Comparison of ENCODE assay signal across 18 mouse cellular contexts in the genomic region with DNA sequence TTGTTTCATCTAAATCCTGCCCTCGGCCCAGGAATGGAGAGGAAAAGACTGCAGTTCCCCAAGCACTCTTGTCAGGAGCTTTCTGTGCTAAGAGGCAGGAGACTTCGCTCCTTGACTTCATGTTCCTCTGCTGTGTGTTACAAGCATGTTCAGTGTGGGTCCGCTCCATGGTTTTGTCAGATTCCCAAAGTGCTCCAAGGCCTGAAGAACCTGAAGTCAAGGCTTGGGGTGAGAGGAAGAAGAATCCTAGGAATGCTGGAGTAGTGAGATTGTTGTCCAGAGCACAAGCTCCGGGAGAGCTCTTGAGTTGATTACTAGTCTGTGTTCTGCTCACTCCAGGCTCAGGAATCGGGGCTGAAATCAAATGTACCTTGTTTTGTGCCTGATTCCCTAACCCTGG. TPM values are rescaled to one million over a fixed set of nuclear protein-coding genes. Genes with fewer than 3 reads are reported as not detected.
DNase-seq lines count a peak whose midpoint lies in the region; ATAC-seq and TF ChIP-seq lines count a peak whose summit lies in the region.
"Had no signal": no experiment of that assay in that cellular context is flagged by ENCODE, and none has a peak within 500 bp of the region (broad histone marks: within the 10 kb centered on the region; RNA-seq: fewer than 3 reads in every experiment).

No protein-coding gene starts in this region.

- intact Hi-C loops in heart, postnatal 10 days (cut with DNase I) = no loop called here

- 0 out of 2 replicates have a peak overlapping the region, but pooled peaks have one; percentile 35 for H3K27ac ChIP-seq in cerebellum, adult 2 months (ENCODE audit: insufficient read depth, low read length)
- peak overlapping the region; percentile 33 to 39; a peak in 2 of 4 replicates for H3K27ac ChIP-seq in heart, embryonic 14.5 days (replicated peaks in 1 of 2; ENCODE audit: control insufficient read depth in 1 of 2, insufficient read depth in 1 of 2, low read depth in 2 of 2, low read length in 2 of 2)
- no peak overlapping the region; the same call in 1 of the 2 replicates for H3K27ac ChIP-seq in lung, embryonic 14.5 days (ENCODE audit: low read depth)
- H3K27ac ChIP-seq in neural tube, embryonic 15.5 days (replicated peaks) = no peak overlapping the region
- H3K27ac ChIP-seq: hindbrain, embryonic 15.5 days; left cerebral cortex, adult 2 months; midbrain, embryonic 10.5 days; neural tube, embryonic 13.5 days had no signal

- H3K4me1 ChIP-seq in cerebellum, adult 2 months (ENCODE audit: control insufficient read depth, insufficient read depth, low read length) = peaks cover 2% of the 10 kb centered on the region; the same call in 1 of the 2 replicates
- peaks cover 10 to 44% of the 10 kb centered on the region in 2 experiments for H3K4me1 ChIP-seq in heart, embryonic 14.5 days (ENCODE audit: control insufficient read depth in 2 of 2, insufficient read depth in 2 of 2, low read length in 2 of 2)
- peaks cover 5% of the 10 kb centered on the region; the same call in 1 of the 2 replicates for H3K4me1 ChIP-seq in lung, embryonic 14.5 days (ENCODE audit: insufficient read depth)
- peaks cover 22% of the 10 kb centered on the region for H3K4me1 ChIP-seq in lung, adult 2 months (ENCODE audit: control insufficient read depth, insufficient read depth, low read length)
- peaks cover 8% of the 10 kb centered on the region for H3K4me1 ChIP-seq in neural tube, embryonic 15.5 days

- no peak overlapping the region for H3K4me3 ChIP-seq in cerebellum, adult 2 months (replicated peaks; ENCODE audit: insufficient read depth, low read depth, low read length)
- H3K4me3 ChIP-seq in heart, embryonic 14.5 days (ENCODE audit: control insufficient read depth in 1 of 2, insufficient read depth in 1 of 2, low read depth in 1 of 2, low read length in 2 of 2) = no peak overlapping the region
- H3K4me3 ChIP-seq in lung, embryonic 14.5 days (ENCODE audit: low read depth, low read length) = no peak overlapping the region
- no peak overlapping the region for H3K4me3 ChIP-seq in lung, adult 2 months (replicated peaks; ENCODE audit: extremely low read depth, low read depth, low read length)
- no peak overlapping the region for H3K4me3 ChIP-seq in neural tube, embryonic 15.5 days (replicated peaks)
- H3K4me3 ChIP-seq: hindbrain, embryonic 15.5 days; left cerebral cortex, adult 2 months; midbrain, embryonic 10.5 days; neural tube, embryonic 13.5 days had no signal

- H3K9me3 ChIP-seq in heart, embryonic 14.5 days (ENCODE audit: control insufficient read depth, low read length) = no peaks in the 10 kb centered on the region
- H3K9me3 ChIP-seq in lung, embryonic 14.5 days (ENCODE audit: low read depth, low read length) = no peaks in the 10 kb centered on the region
- no peaks in the 10 kb centered on the region for H3K9me3 ChIP-seq in neural tube, embryonic 15.5 days (replicated peaks)
- H3K9me3 ChIP-seq: hindbrain, embryonic 15.5 days; midbrain, embryonic 10.5 days; neural tube, embryonic 13.5 days had no signal

- H3K36me3 ChIP-seq in heart, embryonic 14.5 days (ENCODE audit: control insufficient read depth, insufficient read depth, low read length) = no peaks in the 10 kb centered on the region
- no peaks in the 10 kb centered on the region for H3K36me3 ChIP-seq in lung, embryonic 14.5 days (ENCODE audit: insufficient read depth)
- no peaks in the 10 kb centered on the region for H3K36me3 ChIP-seq in neural tube, embryonic 15.5 days
- H3K36me3 ChIP-seq: hindbrain, embryonic 15.5 days; midbrain, embryonic 10.5 days; neural tube, embryonic 13.5 days had no signal

- no peaks in the 10 kb centered on the region for H3K27me3 ChIP-seq in cerebellum, adult 2 months (ENCODE audit: control insufficient read depth, insufficient read depth, low read length)
- no peaks in the 10 kb centered on the region for H3K27me3 ChIP-seq in heart, embryonic 14.5 days (ENCODE audit: control insufficient read depth, insufficient read depth, low read length)
- H3K27me3 ChIP-seq in lung, embryonic 14.5 days (ENCODE audit: insufficient read depth, low read length) = no peaks in the 10 kb centered on the region
- H3K27me3 ChIP-seq in neural tube, embryonic 15.5 days (replicated peaks) = no peaks in the 10 kb centered on the region
- H3K27me3 ChIP-seq: hindbrain, embryonic 15.5 days; neural tube, embryonic 13.5 days had no signal

- no peak for ATAC-seq in heart, embryonic 14.5 days (ENCODE audit: insufficient number of reproducible peaks, insufficient read depth, low FRiP score, low read depth)
- ATAC-seq in lung, embryonic 14.5 days (ENCODE audit: insufficient read depth) = peak; percentile 31; the same call in 1 of the 2 replicates
- ATAC-seq in neural tube, embryonic 15.5 days (ENCODE audit: low FRiP score) = no peak
- ATAC-seq: intestine, postnatal 0 days had no signal

- H3K9ac ChIP-seq in heart, embryonic 14.5 days (ENCODE audit: low read length) = peak overlapping the region; percentile 10
- no peak overlapping the region for H3K9ac ChIP-seq in lung, embryonic 14.5 days
- no peak overlapping the region for H3K9ac ChIP-seq in neural tube, embryonic 15.5 days (replicated peaks)
- H3K9ac ChIP-seq: hindbrain, embryonic 15.5 days; neural tube, embryonic 13.5 days had no signal

- TF ChIP-seq POLR2A in cerebellum, adult 2 months (IDR thresholded peaks at IDR 0.05; ENCODE audit: borderline replicate concordance, insufficient read depth, low read length) = no peak
- TF ChIP-seq POLR2A in lung, adult 2 months (IDR thresholded peaks at IDR 0.05; ENCODE audit: borderline replicate concordance, extremely low read depth, low read depth, low read length) = no peak

- whole genome bisulfite sequencing in cerebellum, adult 2 months = 84% methylated on average over 5 of the region's 5 CpGs
- 38% methylated on average over 5 of the region's 5 CpGs for WGBS in heart, embryonic 14.5 days
- WGBS in lung, embryonic 14.5 days = 57% methylated on average over 5 of the region's 5 CpGs
- WGBS in lung, adult 2 months = 51% methylated on average over 5 of the region's 5 CpGs
- 84% methylated on average over 5 of the region's 5 CpGs for WGBS in neural tube, embryonic 15.5 days

- DNase-seq in cerebellum, adult 2 months = no peak
- no peak for DNase-seq in cerebellum, adult 8-10 months
- no peak for DNase-seq in heart, postnatal 10 days
- peak; percentile 24 for DNase-seq in lung, embryonic 14.5 days
- no peak for DNase-seq in lung, adult 2 months
- DNase-seq in right cerebral cortex, postnatal 10 days (ENCODE audit: low spot score in 2 of 2) = no peak
- DNase-seq: adrenal gland, postnatal 14 days; cerebellum, adult 9-11 months; embryo, embryonic 11 days; gastrocnemius, postnatal 25 days; thymus, adult 2 months had no signal

- TF ChIP-seq CTCF in cerebellum, adult 2 months (IDR thresholded peaks at IDR 0.05; ENCODE audit: borderline replicate concordance, insufficient read depth, low read depth, low read length) = no peak
- TF ChIP-seq CTCF in lung, embryonic 14.5 days (IDR thresholded peaks at IDR 0.05; ENCODE audit: low read depth) = no peak
- no peak for TF ChIP-seq CTCF in lung, adult 2 months (IDR thresholded peaks at IDR 0.05; ENCODE audit: insufficient read depth, low read length)

- H3K4me2 ChIP-seq in heart, embryonic 14.5 days (ENCODE audit: low read length) = peak overlapping the region; percentile 0; the same call in 1 of the 2 replicates
- no peak overlapping the region for H3K4me2 ChIP-seq in lung, embryonic 14.5 days
- H3K4me2 ChIP-seq in neural tube, embryonic 15.5 days = no peak overlapping the region
- H3K4me2 ChIP-seq: hindbrain, embryonic 15.5 days; neural tube, embryonic 13.5 days had no signal

RNA-seq across cellular contexts. Expression of gene Maml2, which starts 17.6 kb away (rescaled TPM):
- polyA plus RNA-seq in cerebellum, adult 2 months (2012; rRNA removed) = 12.3 and 13.4 TPM in 2 replicates
- polyA plus RNA-seq in heart, embryonic 14.5 days (2014; fragmentation: Nextera tagmentation; extraction: Ambion mirVana) = 9.8 and 10.5 TPM in 2 replicates
- total RNA-seq in heart, postnatal 10 days (2021) = 1 to 10 TPM; 9.1 to 10.0 TPM
- 12.3 and 12.8 TPM in 2 replicates for polyA plus RNA-seq in lung, embryonic 14.5 days (2014; fragmentation: Nextera tagmentation; extraction: Ambion mirVana)
- polyA plus RNA-seq in lung, adult 2 months (2012; rRNA removed) = 16.7 and 17.1 TPM in 2 replicates
- polyA plus RNA-seq in neural tube, embryonic 15.5 days (2015; fragmentation: Nextera tagmentation; extraction: Ambion mirVana) = 12.0 TPM in 2 replicates

Comparison
In these comparisons a context has a peak if more than half of its experiments do, and no peak if none do; other contexts are left out.
1. H3K27ac ChIP-seq: peak in cerebellum, adult 2 months (single experiment) and heart, embryonic 14.5 days (2 of 2); none in lung, embryonic 14.5 days (single experiment) and neural tube, embryonic 15.5 days (single experiment).